Mouse (Mus musculus): ENCODE measurements around the gene Arid3a.

Gene Arid3a

DNA sequence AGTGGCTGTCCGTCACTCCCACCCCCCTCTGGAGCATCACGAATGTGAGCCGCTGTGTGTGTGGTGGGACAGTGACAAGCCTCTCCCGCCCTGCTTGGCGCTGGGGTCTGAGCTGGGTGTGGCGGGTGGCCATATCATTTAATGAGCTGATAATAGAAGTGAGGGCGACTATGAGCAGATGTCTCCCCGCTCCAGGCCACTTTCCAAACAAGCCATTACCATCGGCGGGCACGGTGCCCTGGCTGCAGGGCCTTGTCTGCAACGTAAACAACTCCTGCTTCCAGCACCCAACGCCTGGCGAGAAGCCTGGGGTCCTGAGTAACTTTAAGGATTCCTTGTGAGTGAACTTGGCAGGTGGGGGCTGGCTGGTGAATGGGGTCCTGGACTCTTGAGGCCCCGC lies 71.0 kb downstream of the Arid3a start:
- peak; percentile 74 to 78 for DNase-seq

DNA sequence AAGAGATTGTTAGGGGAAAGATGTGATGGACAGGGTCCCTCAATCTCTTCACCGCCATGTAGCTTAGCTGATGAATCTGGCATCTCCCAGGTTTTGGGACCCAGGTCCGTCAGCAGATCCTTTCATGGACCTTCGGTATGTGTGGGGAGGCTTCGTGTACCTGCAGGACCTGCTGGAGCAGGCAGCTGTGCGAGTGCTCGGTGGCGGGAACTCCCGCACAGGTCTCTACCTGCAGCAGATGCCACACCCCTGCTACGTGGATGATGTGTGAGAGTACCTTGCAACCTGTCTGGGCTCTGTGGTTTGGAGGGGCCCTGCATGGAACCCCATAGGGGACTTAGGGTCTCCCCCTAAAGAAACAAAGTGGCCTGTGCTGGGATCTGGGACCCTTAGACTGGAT lies 75.1 kb downstream of the Arid3a start:
- no peak for DNase-seq

DNA sequence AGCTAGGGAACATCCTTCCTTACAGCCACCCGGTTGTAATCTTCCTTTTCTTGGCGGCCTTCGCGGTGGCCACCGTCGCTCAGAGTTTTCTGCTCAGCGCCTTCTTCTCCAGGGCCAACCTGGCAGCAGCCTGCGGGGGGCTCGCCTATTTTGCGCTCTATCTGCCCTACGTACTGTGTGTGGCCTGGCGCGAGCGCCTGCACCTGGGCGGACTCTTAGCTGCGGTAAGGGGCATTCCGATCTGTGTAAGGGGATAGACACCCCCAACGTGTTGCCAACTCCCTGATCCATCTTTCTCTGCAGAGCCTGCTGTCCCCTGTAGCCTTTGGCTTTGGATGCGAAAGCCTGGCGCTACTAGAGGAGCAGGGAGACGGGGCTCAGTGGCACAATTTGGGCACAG lies 76.0 kb downstream of the Arid3a start:
- no peak for DNase-seq

DNA sequence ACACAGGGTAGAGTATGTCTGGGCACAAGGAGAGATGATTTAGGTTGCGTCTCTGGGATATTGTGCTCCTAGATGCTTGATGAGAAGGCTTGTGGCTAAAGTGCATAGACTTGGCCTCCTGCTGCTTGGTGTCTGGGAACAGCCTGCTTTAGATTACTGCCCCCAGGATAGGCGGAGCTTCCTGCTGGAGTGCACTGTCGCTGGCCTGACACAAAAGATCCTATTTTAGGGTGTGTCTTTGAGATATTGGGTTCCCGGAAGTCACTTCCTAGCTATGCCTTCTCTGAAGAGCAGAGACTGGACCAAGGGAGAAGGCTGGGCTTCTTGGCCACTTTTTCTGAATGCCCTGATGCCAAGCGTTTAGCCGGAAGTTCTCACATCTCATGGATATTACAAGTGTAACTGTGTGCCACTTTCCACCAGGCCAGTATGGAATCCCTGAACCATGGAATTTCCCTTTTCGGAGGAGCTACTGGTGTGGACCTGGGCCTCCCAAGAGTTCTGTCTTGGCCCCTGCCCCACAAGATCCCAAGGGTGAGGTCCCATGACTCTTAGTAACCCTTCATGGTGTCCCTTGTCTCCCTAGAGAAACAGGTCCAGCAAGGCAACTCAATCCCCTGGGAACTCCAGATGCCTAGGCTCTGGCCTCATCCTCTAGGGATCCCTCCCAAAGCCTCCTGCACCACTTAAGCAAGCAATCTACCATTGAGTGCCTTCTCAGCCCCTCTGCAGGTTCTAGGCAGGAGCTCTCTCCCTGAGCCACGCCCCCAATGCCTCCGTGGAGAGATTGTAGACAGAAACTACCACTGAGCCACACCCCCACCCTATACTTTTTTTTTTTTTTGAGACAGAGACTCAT lies 76.8 kb downstream of the Arid3a start:
- DNase-seq = no peak

DNA sequence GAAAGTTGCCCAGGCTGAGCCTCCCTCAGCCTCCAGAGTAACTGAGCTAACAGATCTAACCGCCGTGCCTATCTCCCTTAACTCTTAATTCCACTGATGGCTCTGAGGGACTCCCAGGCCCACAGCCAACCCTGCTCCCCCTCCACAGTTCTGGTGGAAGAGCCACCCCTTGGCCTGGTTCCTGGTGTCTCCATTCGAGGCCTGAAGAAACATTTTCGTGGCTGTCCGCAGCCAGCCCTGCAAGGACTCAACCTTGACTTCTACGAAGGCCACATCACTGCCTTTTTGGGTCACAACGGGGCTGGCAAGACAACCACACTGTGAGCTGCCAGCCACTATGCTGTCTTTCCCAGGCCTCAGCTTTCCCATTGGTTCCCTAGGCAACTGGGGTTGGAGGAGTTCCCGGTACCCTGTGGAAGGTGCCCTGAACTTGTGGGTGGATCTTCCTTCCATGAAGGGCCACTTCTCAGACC lies 77.4 kb downstream of the Arid3a start:
- DNase-seq = no peak

Measured in cerebellum, adult 18-20 months (tissue).